Mouse (Mus musculus): ENCODE results near the gene Rtkn.

The Rtkn gene

GRCm38 (mm10) chr6:83141636-83142035 lies 6.4 kb downstream of the Rtkn start:
- no peak for DNase-seq

GRCm38 (mm10) chr6:83142211-83142731 lies 7.0 kb downstream of the Rtkn start:
- no peak for DNase-seq

GRCm38 (mm10) chr6:83142886-83143285 lies 7.6 kb downstream of the Rtkn start:
- no peak for DNase-seq

GRCm38 (mm10) chr6:83145209-83145608 lies 9.9 kb downstream of the Rtkn start:
- DNase-seq = no peak

- DNase-seq = no peak
These were observed 10.5 kb downstream of the Rtkn start for GRCm38 (mm10) chr6:83145805-83146204.

- no peak for DNase-seq
These were observed 12.0 kb downstream of the Rtkn start for GRCm38 (mm10) chr6:83147280-83147679.

- no peak for DNase-seq
These were observed 16.5 kb downstream of the Rtkn start for GRCm38 (mm10) chr6:83151721-83152120.

GRCm38 (mm10) chr6:83153038-83153437 lies 17.8 kb downstream of the Rtkn start:
- DNase-seq = no peak

- no peak for DNase-seq
These were observed 18.2 kb downstream of the Rtkn start for GRCm38 (mm10) chr6:83153485-83153884.

- no peak for DNase-seq
These were observed 20.4 kb downstream of the Rtkn start for GRCm38 (mm10) chr6:83155552-83156238.

- peak; percentile 69 for DNase-seq
These were observed 21.0 kb downstream of the Rtkn start, which contains the start of the genes Wdr54 and 1700003E16Rik for GRCm38 (mm10) chr6:83156259-83156684. Gene Wdr54, minus strand, starts transcription at chr6:83156397. Gene 1700003E16Rik, plus strand, starts transcription at chr6:83156404.

GRCm38 (mm10) chr6:83159456-83159855 lies 24.2 kb downstream of the Rtkn start:
- DNase-seq = peak; percentile 37

GRCm38 (mm10) chr6:83161442-83161841 lies 26.2 kb downstream of the Rtkn start:
- DNase-seq = no peak

GRCm38 (mm10) chr6:83161921-83162641 lies 26.8 kb downstream of the Rtkn start:
- DNase-seq = peak; percentile 76

GRCm38 (mm10) chr6:83162701-83163100 lies 27.4 kb downstream of the Rtkn start:
- DNase-seq = peak; percentile 79

GRCm38 (mm10) chr6:83165026-83165606 lies 29.9 kb downstream of the Rtkn start:
- DNase-seq = no peak

- DNase-seq = peak; percentile 96
These were observed 30.5 kb downstream of the Rtkn start, which contains the start of gene Dctn1 for GRCm38 (mm10) chr6:83165607-83166242. Gene Dctn1, plus strand, starts transcription at chr6:83165920.

- DNase-seq = peak; percentile 7
These were observed 31.0 kb downstream of the Rtkn start for GRCm38 (mm10) chr6:83166243-83166630.

- DNase-seq = peak; percentile 52
These were observed 34.6 kb downstream of the Rtkn start for GRCm38 (mm10) chr6:83169872-83170271.

GRCm38 (mm10) chr6:83171063-83171462 lies 35.8 kb downstream of the Rtkn start:
- DNase-seq = no peak

GRCm38 (mm10) chr6:83172240-83172920 lies 37.1 kb downstream of the Rtkn start:
- DNase-seq = no peak

- DNase-seq = no peak
These were observed 40.7 kb downstream of the Rtkn start for GRCm38 (mm10) chr6:83175996-83176395.
